8 mouse cellular contexts compared by ENCODE assay signal in the genomic region with DNA sequence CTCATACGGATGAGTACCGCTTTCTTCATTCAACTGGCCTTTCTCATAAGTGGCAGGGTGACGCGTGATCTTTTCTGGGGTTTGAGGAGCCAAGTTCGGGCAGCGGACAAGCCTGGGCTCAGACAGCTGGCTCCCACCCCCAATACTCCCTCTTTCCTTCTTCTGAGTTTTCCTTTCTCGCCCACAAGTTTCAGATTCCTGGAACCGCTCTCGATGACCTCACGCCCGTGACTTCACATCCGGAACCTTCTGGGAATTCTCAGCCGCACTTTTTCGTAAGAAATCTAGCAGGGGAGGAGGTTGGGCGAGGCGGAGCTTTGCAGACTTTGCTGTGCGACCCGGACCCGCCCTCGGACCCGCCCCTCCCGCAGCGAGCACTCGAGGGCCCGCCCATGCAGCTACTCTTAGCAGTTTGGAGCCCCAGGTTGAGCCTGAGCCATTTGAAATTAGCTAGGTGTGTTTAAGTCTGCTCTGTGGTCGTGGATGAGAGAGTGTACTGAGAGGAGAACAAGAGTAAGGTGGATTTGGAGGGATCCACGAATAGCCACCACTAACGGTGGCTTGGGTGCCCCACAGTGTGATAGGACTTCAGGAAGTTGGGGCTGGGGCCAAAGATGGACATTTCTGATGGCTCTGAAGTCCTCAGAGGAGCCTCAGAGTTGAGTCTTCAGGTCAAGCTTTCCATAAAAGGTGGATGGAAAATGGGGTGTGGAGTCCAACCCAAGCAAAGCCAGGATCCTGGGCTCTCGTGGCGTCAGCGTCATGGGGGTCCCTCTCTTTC. TPM values are rescaled to one million over a fixed set of nuclear protein-coding genes. Genes with fewer than 3 reads are reported as not detected.
DNase-seq lines count a peak whose midpoint lies in the region; ATAC-seq and TF ChIP-seq lines count a peak whose summit lies in the region.

No protein-coding gene starts in this region.

- peak overlapping the region; percentile 44 for H3K9ac ChIP-seq in hindbrain, embryonic 11.5 days (ENCODE audit: low read depth, low read length)

- H3K36me3 ChIP-seq in G1E (replicated peaks) = no peaks in the 10 kb centered on the region
- no peaks in the 10 kb centered on the region for H3K36me3 ChIP-seq in hindbrain, embryonic 11.5 days (ENCODE audit: control insufficient read depth, insufficient read depth, low read length)

- peak; percentile 87 for DNase-seq in G1E (ENCODE audit: low spot score)
- DNase-seq in forelimb bud, embryonic 11.5 days (ENCODE audit: low read depth, low spot score) = peak; percentile 93
- DNase-seq in hindbrain, embryonic 11.5 days (ENCODE audit: low spot score) = peak; percentile 81
- peak; percentile 52 to 89 for DNase-seq in left cerebral cortex, postnatal 25 days (ENCODE audit: low spot score in 2 of 2)
- DNase-seq in right cerebral cortex, postnatal 25 days = peak; percentile 63
- DNase-seq in urinary bladder, postnatal 25 days (ENCODE audit: low spot score) = peak; percentile 78

- WGBS in hindbrain, embryonic 11.5 days = 11% methylated on average over 31 of the region's 31 CpGs

- peak; percentile 86 for ATAC-seq in G1E (ENCODE audit: extremely low read depth, insufficient number of reproducible peaks, low FRiP score, poor library complexity, severe bottlenecking)
- peak; percentile 75; the same call in 1 of the 2 replicates for ATAC-seq in hindbrain, embryonic 11.5 days (ENCODE audit: low FRiP score)
- peak; percentile 95 for ATAC-seq in megakaryocyte progenitor cell, adult 5-6 weeks (replicated peaks; ENCODE audit: poor library complexity)

- H3K4me2 ChIP-seq in hindbrain, embryonic 11.5 days (replicated peaks; ENCODE audit: low read depth, low read length) = peak overlapping the region; percentile 42

- TF ChIP-seq POLR2A in bone marrow macrophage, adult 2 months (IDR thresholded peaks at IDR 0.05; ENCODE audit: borderline replicate concordance, low read depth, low read length) = no peak

- H3K9me3 ChIP-seq in G1E (replicated peaks) = no peaks in the 10 kb centered on the region
- no peaks in the 10 kb centered on the region for H3K9me3 ChIP-seq in hindbrain, embryonic 11.5 days (ENCODE audit: control insufficient read depth, low read length)

- intact Hi-C loops in left cerebral cortex, postnatal 25 days (cut with DNase I) = no loop called here

- no peak overlapping the region for H3K27ac ChIP-seq in bone marrow macrophage, adult 2 months (ENCODE audit: insufficient read depth, low read depth, low read length)
- no peak overlapping the region for H3K27ac ChIP-seq in hindbrain, embryonic 11.5 days (ENCODE audit: low read depth, low read length)

- peak overlapping the region; percentile 69 for H3K4me3 ChIP-seq in G1E (ENCODE audit: low read depth, low read length)
- peak overlapping the region; percentile 49 for H3K4me3 ChIP-seq in bone marrow macrophage, adult 2 months (ENCODE audit: insufficient read depth, low read length)
- peak overlapping the region; percentile 14 for H3K4me3 ChIP-seq in hindbrain, embryonic 11.5 days (ENCODE audit: low read depth, low read length)

- peaks cover 23% of the 10 kb centered on the region for H3K27me3 ChIP-seq in G1E (ENCODE audit: insufficient read depth, low read length)
- no peaks in the 10 kb centered on the region for H3K27me3 ChIP-seq in hindbrain, embryonic 11.5 days (ENCODE audit: control insufficient read depth, insufficient read depth, low read length)

- TF ChIP-seq CTCF in G1E (IDR thresholded peaks at IDR 0.05; ENCODE audit: low read depth, low read length) = no peak
- no peak for TF ChIP-seq CTCF in bone marrow macrophage, adult 2 months (IDR thresholded peaks at IDR 0.05; ENCODE audit: low read depth, low read length)

- peaks cover 38% of the 10 kb centered on the region for H3K4me1 ChIP-seq in G1E (ENCODE audit: insufficient read depth, low read depth, low read length)
- H3K4me1 ChIP-seq in bone marrow macrophage, adult 2 months (ENCODE audit: control insufficient read depth, insufficient read depth, low read length) = peaks cover 7% of the 10 kb centered on the region
- H3K4me1 ChIP-seq in hindbrain, embryonic 11.5 days (replicated peaks; ENCODE audit: control insufficient read depth, insufficient read depth, low read length) = 0 out of 2 replicates have a peak, but pooled peaks cover 3% of the 10 kb centered on the region

RNA-seq across cellular contexts. Expression of a gene that starts 17.7 kb away (rescaled TPM):
- total RNA-seq in G1E (2014; fragmentation: Nextera tagmentation) (17.0 and 26.5 TPM in 2 replicates), G1E (2017) (17.3 and 19.9 TPM in 2 replicates)
- polyA plus RNA-seq in G1E (2012) = 35.0 and 44.1 TPM in 2 replicates
- polyA plus RNA-seq in bone marrow macrophage, adult 2 months (2012; ENCODE audit: insufficient read depth, insufficient read length, missing spikeins) = 3.0 and 4.1 TPM in 2 replicates
- polyA plus RNA-seq in hindbrain, embryonic 11.5 days (2014; fragmentation: Nextera tagmentation; extraction: Ambion mirVana) = 0.62 and 1.3 TPM in 2 replicates
- total RNA-seq in left cerebral cortex, postnatal 25 days (2021) = 10 to 100 TPM; 14.2 to 16.1 TPM
- 9.0 and 12.3 TPM in 2 replicates for total RNA-seq in megakaryocyte progenitor cell, adult 5-6 weeks (2015)
- total RNA-seq in megakaryocyte progenitor cell, adult 5-6 weeks (2017) = 13.3 and 18.9 TPM in 2 replicates

RNA-seq across cellular contexts. Expression of a gene that starts 21.3 kb away (rescaled TPM):
- not detected in 2 replicates for total RNA-seq in G1E (2014; fragmentation: Nextera tagmentation)
- total RNA-seq in G1E (2017) = 0.05 and 0.06 TPM in 2 replicates
- not detected in 2 replicates for polyA plus RNA-seq in G1E (2012)
- polyA plus RNA-seq in bone marrow macrophage, adult 2 months (2012; ENCODE audit: insufficient read depth, insufficient read length, missing spikeins) = not detected in 2 replicates
- 0.04 TPM in 1 of 2 replicates, not detected in the other for polyA plus RNA-seq in hindbrain, embryonic 11.5 days (2014; fragmentation: Nextera tagmentation; extraction: Ambion mirVana)
- under 1 TPM; 0.11 TPM for total RNA-seq in left cerebral cortex, postnatal 25 days (2021)
- total RNA-seq in megakaryocyte progenitor cell, adult 5-6 weeks (2015) = not detected in 2 replicates
- total RNA-seq in megakaryocyte progenitor cell, adult 5-6 weeks (2017) = not detected in 2 replicates

Comparison
In these comparisons a context has a peak if more than half of its experiments do, and no peak if none do; other contexts are left out.
1. H3K4me3 ChIP-seq: peak in every context shown above with its lines; median percentile 69 in G1E; 49 in bone marrow macrophage, adult 2 months; 14 in hindbrain, embryonic 11.5 days.